Mouse (Mus musculus): ENCODE data around the gene Cntrl. TPM values are rescaled to one million over a fixed set of nuclear protein-coding genes. Genes with fewer than 3 reads are reported as not detected.

Cntrl gene
- polyA plus RNA-seq, 2 experiments: 8.0 to 12.0 TPM

GRCm38 (mm10) chr2:35108712-35109111, 580 bp upstream of the Cntrl start:
- H3K9me3 ChIP-seq (ENCODE audit: control insufficient read depth, low read length): no peaks in the 10 kb centered on the region
- H3K27ac ChIP-seq: peak overlapping the region; percentile 1
- H3K27me3 ChIP-seq (ENCODE audit: control insufficient read depth, insufficient read depth, low read length): no peaks in the 10 kb centered on the region
- 0 out of 2 replicates have a peak overlapping the region, but pooled peaks have one; percentile 21 for H3K9ac ChIP-seq (replicated peaks)
- WGBS (ENCODE audit: insufficient replicate concordance): 14% methylated on average over 3 of the region's 3 CpGs
- ATAC-seq (ENCODE audit: insufficient read depth) (peak; percentile 22), DNase-seq (ENCODE audit: low read depth in 3 of 3, low spot score in 3 of 3) (peak in 2 of 3 experiments; percentile 41 to 47)
- H3K4me1 ChIP-seq (replicated peaks; ENCODE audit: control insufficient read depth in 2 of 2, insufficient read depth in 2 of 2, low read length in 1 of 2): peaks cover 11 to 21% of the 10 kb centered on the region in 2 experiments
- H3K4me2 ChIP-seq (ENCODE audit: low read depth): peak overlapping the region; percentile 80
- H3K36me3 ChIP-seq (replicated peaks; ENCODE audit: control insufficient read depth, insufficient read depth, low read depth): no peaks in the 10 kb centered on the region
- TF ChIP-seq EP300 (IDR thresholded peaks at IDR 0.05; ENCODE audit: low read depth): no peak
- peak; percentile 57 for TF ChIP-seq CTCF (IDR thresholded peaks at IDR 0.05; ENCODE audit: low read depth)
- peak overlapping the region; percentile 85 to 93 for H3K4me3 ChIP-seq (ENCODE audit: insufficient read depth in 1 of 2, low read depth in 2 of 2, low read length in 2 of 2)

- WGBS (ENCODE audit: insufficient replicate concordance): 2% methylated on average over 13 of the region's 13 CpGs
- peak overlapping the region; percentile 84 for H3K9ac ChIP-seq (replicated peaks)
- ATAC-seq (ENCODE audit: insufficient read depth) (no peak), DNase-seq (ENCODE audit: low read depth in 3 of 3, low spot score in 3 of 3) (no peak)
- H3K4me3 ChIP-seq (ENCODE audit: insufficient read depth in 1 of 2, low read depth in 2 of 2, low read length in 2 of 2): peak overlapping the region; percentile 85 to 93
- H3K36me3 ChIP-seq (replicated peaks; ENCODE audit: control insufficient read depth, insufficient read depth, low read depth): no peaks in the 10 kb centered on the region
- no peak for TF ChIP-seq EP300 (IDR thresholded peaks at IDR 0.05; ENCODE audit: low read depth)
- no peak for TF ChIP-seq CTCF (IDR thresholded peaks at IDR 0.05; ENCODE audit: low read depth)
- peak overlapping the region; percentile 80 for H3K4me2 ChIP-seq (ENCODE audit: low read depth)
- H3K4me1 ChIP-seq (replicated peaks; ENCODE audit: control insufficient read depth in 2 of 2, insufficient read depth in 2 of 2, low read length in 1 of 2): peaks cover 11 to 15% of the 10 kb centered on the region in 2 experiments
- H3K27me3 ChIP-seq (ENCODE audit: control insufficient read depth, insufficient read depth, low read length): no peaks in the 10 kb centered on the region
- H3K9me3 ChIP-seq (ENCODE audit: control insufficient read depth, low read length): no peaks in the 10 kb centered on the region
- no peak overlapping the region for H3K27ac ChIP-seq
Measured at GRCm38 (mm10) chr2:35109924-35110304, 622 bp downstream of the Cntrl start.

DNA sequence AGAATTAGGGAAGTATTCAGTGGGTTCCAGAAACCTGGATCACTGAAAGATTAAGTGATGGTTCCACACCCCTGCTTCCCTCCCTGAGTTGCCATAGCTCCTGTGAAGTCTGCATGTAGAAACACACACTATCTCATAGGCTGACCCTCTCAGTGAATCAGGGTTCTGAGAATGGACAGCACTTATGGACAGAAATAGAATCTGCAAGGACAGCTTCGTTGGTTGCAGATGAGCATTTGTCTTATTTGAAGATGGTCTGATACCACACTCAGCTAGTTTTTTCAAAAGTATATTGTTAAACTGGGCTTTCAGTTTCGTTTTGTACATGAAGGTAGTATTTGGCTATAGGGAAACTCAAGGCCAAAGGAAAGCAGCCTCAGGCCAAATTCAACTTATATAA, 1.2 kb downstream of the Cntrl start:
- peak overlapping the region; percentile 80 for H3K4me2 ChIP-seq (ENCODE audit: low read depth)
- no peaks in the 10 kb centered on the region for H3K27me3 ChIP-seq (ENCODE audit: control insufficient read depth, insufficient read depth, low read length)
- H3K4me3 ChIP-seq (ENCODE audit: insufficient read depth in 1 of 2, low read depth in 2 of 2, low read length in 2 of 2): 0 out of 4 replicates have a peak overlapping the region, but pooled peaks of 1 of the 2 experiments have one; percentile 13
- H3K9ac ChIP-seq (replicated peaks): peak overlapping the region; percentile 27
- H3K9me3 ChIP-seq (ENCODE audit: control insufficient read depth, low read length): no peaks in the 10 kb centered on the region
- no peaks in the 10 kb centered on the region for H3K36me3 ChIP-seq (replicated peaks; ENCODE audit: control insufficient read depth, insufficient read depth, low read depth)
- H3K27ac ChIP-seq: no peak overlapping the region
- ATAC-seq (ENCODE audit: insufficient read depth) (no peak), DNase-seq (ENCODE audit: low read depth in 3 of 3, low spot score in 3 of 3) (no peak)
- peaks cover 11 to 15% of the 10 kb centered on the region in 2 experiments for H3K4me1 ChIP-seq (replicated peaks; ENCODE audit: control insufficient read depth in 2 of 2, insufficient read depth in 2 of 2, low read length in 1 of 2)
- TF ChIP-seq CTCF (IDR thresholded peaks at IDR 0.05; ENCODE audit: low read depth) (no peak), EP300 (IDR thresholded peaks at IDR 0.05; ENCODE audit: low read depth) (no peak)
- WGBS (ENCODE audit: insufficient replicate concordance): 43% methylated on average over 2 of the region's 2 CpGs

DNA sequence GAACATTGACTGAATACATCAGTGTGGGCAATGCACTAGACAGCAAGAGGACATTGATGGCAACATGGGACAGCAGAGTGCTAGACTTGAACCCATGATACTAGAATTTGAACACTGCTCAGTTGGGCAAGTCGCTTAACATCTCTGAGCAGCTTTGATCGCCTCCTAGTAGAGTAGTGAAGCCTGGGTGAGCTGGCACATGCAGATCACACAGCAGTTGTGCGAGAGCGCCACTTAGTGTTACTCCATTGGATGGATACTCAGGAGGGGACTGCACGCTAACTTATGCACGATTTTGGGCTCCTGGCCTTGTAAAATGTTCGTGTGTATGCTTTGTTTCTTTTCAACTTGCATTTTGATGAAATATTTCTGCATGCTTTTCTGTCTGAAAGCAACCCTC, 15.4 kb downstream of the Cntrl start:
- Histone ChIP-seq H3K9ac (replicated peaks) (no peak overlapping the region), H3K4me1 (replicated peaks; ENCODE audit: control insufficient read depth in 2 of 2, insufficient read depth in 2 of 2, low read length in 1 of 2) (no peaks in the 10 kb centered on the region), H3K4me2 (ENCODE audit: low read depth) (no peak overlapping the region), H3K4me3 (ENCODE audit: insufficient read depth in 1 of 2, low read depth in 2 of 2, low read length in 2 of 2) (no peak overlapping the region), H3K27me3 (ENCODE audit: control insufficient read depth, insufficient read depth, low read length) (no peaks in the 10 kb centered on the region), H3K9me3 (ENCODE audit: control insufficient read depth, low read length) (no peaks in the 10 kb centered on the region), H3K36me3 (replicated peaks; ENCODE audit: control insufficient read depth, insufficient read depth, low read depth) (peaks cover 2% of the 10 kb centered on the region), H3K27ac (no peak overlapping the region)
- DNase-seq (ENCODE audit: low read depth in 3 of 3, low spot score in 3 of 3) (no peak), ATAC-seq (ENCODE audit: insufficient read depth) (no peak)
- TF ChIP-seq EP300 (IDR thresholded peaks at IDR 0.05; ENCODE audit: low read depth): no peak
- TF ChIP-seq CTCF (IDR thresholded peaks at IDR 0.05; ENCODE audit: low read depth): peak; percentile 54
- 74% methylated on average over 7 of the region's 7 CpGs for WGBS (ENCODE audit: insufficient replicate concordance)

GRCm38 (mm10) chr2:35131491-35131890, 22.2 kb downstream of the Cntrl start:
- 0 out of 2 replicates have a peak overlapping the region, but pooled peaks have one; percentile 73 for H3K9ac ChIP-seq (replicated peaks)
- peak overlapping the region; percentile 87 for H3K4me2 ChIP-seq (ENCODE audit: low read depth)
- H3K4me3 ChIP-seq (ENCODE audit: insufficient read depth in 1 of 2, low read depth in 2 of 2, low read length in 2 of 2): peak overlapping the region in 1 of 2 experiments; percentile 66; a peak in 2 of 4 replicates
- TF ChIP-seq EP300 (IDR thresholded peaks at IDR 0.05; ENCODE audit: low read depth) (no peak), CTCF (IDR thresholded peaks at IDR 0.05; ENCODE audit: low read depth) (no peak)
- no peaks in the 10 kb centered on the region for H3K27me3 ChIP-seq (ENCODE audit: control insufficient read depth, insufficient read depth, low read length)
- ATAC-seq (ENCODE audit: insufficient read depth): no peak
- no peak for DNase-seq (ENCODE audit: low read depth in 3 of 3, low spot score in 3 of 3)
- H3K4me1 ChIP-seq (replicated peaks; ENCODE audit: control insufficient read depth in 2 of 2, insufficient read depth in 2 of 2, low read length in 1 of 2): peaks cover 7 to 9% of the 10 kb centered on the region in 2 experiments
- H3K27ac ChIP-seq: no peak overlapping the region
- H3K9me3 ChIP-seq (ENCODE audit: control insufficient read depth, low read length): no peaks in the 10 kb centered on the region
- peaks cover 2% of the 10 kb centered on the region for H3K36me3 ChIP-seq (replicated peaks; ENCODE audit: control insufficient read depth, insufficient read depth, low read depth)
